Mouse (Mus musculus) embryonic fibroblast, embryonic 13.5 days (primary cell): ENCODE measurements around the gene Accs.

ENCODE experiments used
- CTCF ChIP-seq: IDR thresholded peaks from 2 replicates; pipeline ENCODE4 v1.5.1; 2011; ENCODE audit warnings: mild to moderate bottlenecking, control low read depth, low read length, moderate library complexity, borderline replicate concordance; ENCODE audit not compliant: insufficient read depth
- POLR2A ChIP-seq: IDR thresholded peaks from 2 replicates; pipeline ENCODE4 v1.6.1; 2011; ENCODE audit warnings: low read depth, mild to moderate bottlenecking, control low read depth, low read length, moderate library complexity

- TF ChIP-seq CTCF: no peak
- no peak for TF ChIP-seq POLR2A
Observed at GRCm38 (mm10) chr2:93858845-93859244, 9.1 kb upstream of the Accs start.
